Mouse (Mus musculus): Measurements from ENCODE around the gene Slc2a3.
"Not testable (repeated sequence)": the region's sequence is repeated elsewhere in the genome, so short reads cannot be mapped to it uniquely, and the experiment has no call there.

The Slc2a3 gene

GRCm38 (mm10) chr6:122707036-122707800, 94.2 kb downstream of the Slc2a3 start, which contains the start of gene Nanog:
Gene Nanog, plus strand, starts transcription at chr6:122707489.
- DNase-seq (ENCODE audit: low spot score), result no peak

GRCm38 (mm10) chr6:122706337-122706840, 95.1 kb downstream of the Slc2a3 start:
- no peak for DNase-seq (ENCODE audit: low spot score)

GRCm38 (mm10) chr6:122703706-122704105, 97.7 kb downstream of the Slc2a3 start:
- no peak for DNase-seq (ENCODE audit: low spot score)

GRCm38 (mm10) chr6:122703251-122703650, 98.2 kb downstream of the Slc2a3 start:
- no peak for DNase-seq (ENCODE audit: low spot score)

- DNase-seq (ENCODE audit: low spot score), result peak; percentile 48
Observed at GRCm38 (mm10) chr6:122702480-122703124, 98.8 kb downstream of the Slc2a3 start.

GRCm38 (mm10) chr6:122701816-122702215, 99.6 kb downstream of the Slc2a3 start:
- no peak for DNase-seq (ENCODE audit: low spot score)

GRCm38 (mm10) chr6:122699628-122700027, 101.8 kb downstream of the Slc2a3 start:
- not testable (repeated sequence) for DNase-seq (ENCODE audit: low spot score)

- no peak for DNase-seq (ENCODE audit: low spot score)
Observed at GRCm38 (mm10) chr6:122695398-122695797, 106.0 kb downstream of the Slc2a3 start.

GRCm38 (mm10) chr6:122690082-122690481, 111.4 kb downstream of the Slc2a3 start:
- DNase-seq (ENCODE audit: low spot score), result no peak

- DNase-seq (ENCODE audit: low spot score), result no peak
Observed at GRCm38 (mm10) chr6:122689411-122690055, 111.9 kb downstream of the Slc2a3 start.

- no peak for DNase-seq (ENCODE audit: low spot score)
Observed at GRCm38 (mm10) chr6:122686709-122687108, 114.7 kb downstream of the Slc2a3 start.

GRCm38 (mm10) chr6:122682646-122683045, 118.8 kb downstream of the Slc2a3 start:
- DNase-seq (ENCODE audit: low spot score), result no peak

Measured in testis, postnatal 14 days (tissue).